Mouse (Mus musculus) spleen, adult 12 weeks (tissue): ENCODE measurements around the gene Trmo.

Source experiments
- DNase-seq: peaks from one replicate; pipeline ENCODE4 v3.0.0; 2022; ENCODE audit warnings: low spot score

Trmo gene

DNA sequence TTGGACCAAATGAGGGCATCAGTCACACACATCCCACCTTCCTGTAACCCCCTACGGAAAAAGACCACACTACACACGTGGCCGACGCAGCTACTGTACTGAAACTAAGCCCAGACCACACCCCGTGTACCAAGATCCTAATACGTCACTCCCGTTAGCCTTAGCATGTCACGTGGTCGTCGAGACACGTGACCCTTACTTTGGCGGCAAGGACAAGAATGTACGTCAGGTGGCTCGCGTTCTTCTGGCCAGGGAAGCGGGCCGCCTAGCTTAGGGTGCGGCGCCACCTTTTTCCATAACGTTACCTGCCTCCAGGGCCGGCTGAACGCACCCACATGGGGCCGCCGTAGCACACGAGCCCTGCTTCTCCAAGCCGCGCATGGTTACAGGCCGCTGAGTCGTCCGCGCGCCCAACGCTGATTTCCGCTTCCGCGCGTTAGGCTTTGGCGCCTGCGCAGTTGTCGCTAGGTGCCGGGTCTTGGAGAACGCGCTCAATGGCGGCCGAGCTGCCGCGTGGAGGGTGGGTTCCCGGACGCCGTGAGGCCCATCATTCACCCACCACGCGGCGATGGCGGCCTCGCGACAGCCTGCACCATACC, at the start of gene Trmo:
Gene Trmo, minus strand, starts transcription at position 425 of the 599 bp plus-strand sequence.
- DNase-seq = peak; percentile 92

DNA sequence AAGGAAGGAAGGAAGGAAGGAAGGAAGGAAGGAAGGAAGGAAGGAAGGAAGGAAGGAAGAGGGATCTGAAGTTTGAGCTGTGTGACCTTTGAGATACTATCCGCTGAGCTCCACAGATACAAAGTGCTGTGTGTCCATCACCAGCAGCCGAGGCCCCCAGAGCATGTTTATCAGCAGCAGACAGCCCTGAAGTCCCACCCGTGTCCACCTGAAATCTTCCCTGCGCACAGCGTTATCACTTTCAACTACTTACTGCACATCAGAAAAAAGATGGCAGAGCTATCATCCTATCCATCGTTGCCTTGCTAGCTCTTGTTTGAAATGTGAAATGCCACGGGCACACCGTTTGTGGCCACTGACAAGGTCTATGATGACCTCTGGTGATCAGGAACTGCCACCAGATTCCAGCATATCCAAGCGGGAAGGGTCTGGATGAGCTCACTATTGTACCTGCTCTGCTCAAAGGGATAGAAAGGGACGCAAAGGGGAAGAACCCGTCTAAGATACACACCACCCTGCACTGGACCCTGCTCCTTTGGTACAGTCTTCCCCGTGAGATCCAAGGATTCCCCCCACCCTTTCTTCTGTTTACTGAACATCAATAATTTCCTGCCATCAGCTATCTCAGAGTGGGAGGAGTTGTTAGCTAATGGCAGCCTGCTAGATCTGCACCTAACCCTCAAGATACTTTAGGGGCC, 43.3 kb upstream of the Trmo start:
- no peak for DNase-seq

DNA sequence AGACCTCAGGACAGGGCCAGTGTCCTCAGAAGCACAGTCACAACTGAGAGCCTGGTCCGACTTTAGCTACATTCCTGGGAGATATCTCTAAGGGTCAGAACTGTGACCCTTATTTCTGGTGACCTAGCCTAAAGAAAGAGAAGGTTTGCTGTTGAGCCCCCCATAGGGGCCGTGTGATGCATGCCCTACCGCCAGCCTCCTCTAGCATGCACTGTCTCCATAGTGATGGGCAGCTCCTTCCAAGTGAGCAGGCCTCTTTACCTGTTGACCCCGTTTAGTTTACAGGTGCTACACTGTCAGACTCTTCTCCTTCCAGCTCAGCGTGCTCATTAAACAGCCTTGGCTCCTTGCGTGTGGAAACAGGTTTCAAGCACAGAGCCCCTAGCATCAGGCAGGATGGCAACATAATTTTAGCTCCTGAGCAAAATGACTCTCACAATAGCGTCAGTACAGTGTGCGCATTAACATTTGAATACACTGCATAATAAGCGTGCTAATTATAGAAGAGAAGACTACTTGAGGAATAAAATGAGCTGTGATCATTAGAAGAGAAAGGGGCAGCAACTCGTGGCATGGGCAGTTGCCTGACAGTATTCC, 39.8 kb upstream of the Trmo start:
- DNase-seq = no peak

DNA sequence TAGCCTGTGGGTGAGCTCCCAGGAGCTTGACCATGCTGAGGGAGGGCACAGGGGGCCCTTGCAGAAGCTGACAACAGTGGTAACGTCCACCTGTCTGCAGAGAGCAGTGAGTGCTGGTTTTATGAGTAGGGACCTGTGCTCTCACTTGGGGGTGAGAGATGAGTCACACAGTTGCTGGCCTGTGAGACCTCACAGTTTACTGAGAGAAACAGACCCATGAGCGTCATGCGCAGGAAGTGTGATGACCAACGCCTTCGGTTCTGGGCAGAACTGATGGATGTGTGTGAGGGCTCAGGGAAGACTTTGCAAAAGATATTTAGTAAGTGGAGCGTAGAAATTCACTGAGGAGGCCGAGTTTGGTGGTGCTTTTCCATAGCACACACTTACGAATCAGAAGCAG, 33.4 kb upstream of the Trmo start:
- DNase-seq = no peak

DNA sequence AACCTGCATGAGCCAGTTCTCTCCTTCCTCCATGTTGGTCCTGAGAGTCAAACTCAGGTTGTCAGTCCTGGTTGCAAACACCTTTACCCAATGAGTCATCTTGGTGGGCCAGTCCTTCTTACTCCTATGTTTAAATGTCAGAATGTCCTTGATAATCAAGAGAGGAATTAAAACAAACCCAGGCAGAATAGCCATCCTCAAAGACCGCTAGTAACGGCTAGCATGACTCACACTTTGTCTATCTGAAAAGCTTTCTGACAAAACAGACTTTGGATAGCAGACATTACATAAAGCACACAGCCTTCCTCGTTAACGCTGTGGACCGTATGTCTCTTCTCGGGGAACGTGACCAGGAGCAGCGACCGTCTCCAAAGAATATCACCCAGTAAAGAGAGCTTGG, 29.6 kb upstream of the Trmo start:
- no peak for DNase-seq

DNA sequence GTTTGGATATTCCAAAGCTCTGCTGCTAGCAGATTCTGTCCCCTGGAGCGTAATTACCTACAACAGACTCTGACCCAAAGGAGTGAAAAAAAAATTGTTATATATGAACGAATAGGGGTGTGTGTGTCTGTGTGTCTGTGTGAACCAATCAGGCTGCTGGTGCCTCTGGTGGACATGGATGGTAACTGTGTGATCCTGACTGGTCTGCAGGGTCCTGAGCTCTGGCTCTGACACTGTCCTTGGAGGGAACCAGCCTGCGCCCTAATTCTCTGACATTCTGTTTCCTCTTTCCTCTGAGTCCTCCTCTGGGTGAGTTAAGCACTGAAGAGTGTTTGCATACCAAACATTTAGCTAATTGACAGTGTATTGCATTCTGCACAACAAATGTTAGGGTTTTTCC, 28.3 kb upstream of the Trmo start:
- no peak for DNase-seq

DNA sequence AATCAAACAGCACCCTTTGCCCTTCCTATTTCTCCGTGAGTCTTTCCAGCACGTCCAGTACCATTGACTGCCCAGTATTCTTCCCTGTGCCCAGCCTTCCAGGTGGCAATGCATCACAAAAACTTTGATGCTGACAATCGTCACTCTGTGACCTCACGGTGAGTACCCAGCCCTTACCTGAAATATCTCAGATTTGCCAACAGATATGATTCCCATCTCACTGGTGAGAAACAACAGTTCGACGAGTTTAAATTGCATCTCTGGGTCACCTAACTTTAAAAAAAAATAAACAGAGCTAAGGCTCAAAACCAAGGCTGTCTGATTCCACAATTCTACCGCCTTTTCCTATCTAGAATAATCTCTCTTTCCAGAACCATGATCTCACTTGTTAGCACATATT, 24.2 kb upstream of the Trmo start, which contains the start of gene Hemgn:
Gene Hemgn, minus strand, starts transcription at position 101 of the 400 bp plus-strand sequence.
- no peak for DNase-seq

DNA sequence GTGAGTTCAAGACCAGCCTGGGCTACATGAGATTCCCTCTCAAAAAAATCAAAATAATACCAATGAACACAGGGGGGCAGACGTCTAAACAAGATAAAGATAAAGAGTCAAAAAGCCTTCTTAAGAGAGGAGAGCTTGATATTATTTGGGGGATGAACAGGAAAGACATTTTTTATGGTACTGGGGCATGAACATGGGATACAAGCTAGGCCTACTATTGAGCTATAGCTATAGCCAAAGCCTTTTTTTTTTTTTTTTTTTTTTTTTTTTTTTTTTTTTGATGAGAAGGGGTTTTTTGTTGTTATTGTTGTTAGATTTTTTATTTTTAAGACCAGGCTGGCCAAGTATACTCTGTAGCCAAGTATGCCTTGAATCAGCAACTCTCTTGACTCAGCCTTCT, 22.9 kb upstream of the Trmo start:
- no peak for DNase-seq

DNA sequence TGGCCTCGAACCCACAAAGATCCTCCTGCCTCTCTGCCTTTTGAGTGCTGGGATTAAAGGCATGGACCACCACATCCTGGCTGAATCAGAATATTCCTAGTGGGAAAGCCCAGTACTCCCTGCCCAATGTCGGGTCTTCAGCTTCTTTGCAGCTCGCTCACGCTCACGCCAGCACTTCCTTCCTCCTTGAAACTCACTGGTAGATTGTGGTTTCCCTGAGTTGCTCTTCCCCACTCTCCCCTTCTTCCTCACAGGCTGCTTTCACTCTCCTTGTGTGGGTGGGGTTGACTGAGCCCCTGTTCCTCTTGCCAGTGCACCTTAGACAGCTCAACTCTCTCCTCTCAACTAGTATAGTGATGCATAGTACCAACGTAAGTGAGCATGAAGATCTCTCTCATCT, 22.3 kb upstream of the Trmo start:
- no peak for DNase-seq

DNA sequence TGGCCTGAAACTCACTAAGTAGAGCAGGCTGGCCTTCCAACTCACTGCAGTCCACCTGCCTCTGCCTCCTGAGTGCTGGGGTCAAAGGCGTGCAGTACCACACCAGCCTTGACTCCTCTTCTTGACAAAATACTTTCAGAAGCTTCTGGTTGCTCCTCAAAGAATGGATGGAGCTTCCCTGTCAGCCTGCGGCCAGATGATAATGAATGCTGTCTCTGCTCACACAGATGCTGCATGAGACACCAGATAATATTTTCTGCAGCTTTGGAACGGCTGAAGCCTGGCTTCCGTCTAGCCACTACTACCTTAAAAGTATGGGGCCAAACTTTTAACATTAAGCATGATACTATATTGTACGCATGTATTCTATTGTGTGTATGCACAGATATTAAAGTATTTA, 21.4 kb upstream of the Trmo start:
- no peak for DNase-seq

DNA sequence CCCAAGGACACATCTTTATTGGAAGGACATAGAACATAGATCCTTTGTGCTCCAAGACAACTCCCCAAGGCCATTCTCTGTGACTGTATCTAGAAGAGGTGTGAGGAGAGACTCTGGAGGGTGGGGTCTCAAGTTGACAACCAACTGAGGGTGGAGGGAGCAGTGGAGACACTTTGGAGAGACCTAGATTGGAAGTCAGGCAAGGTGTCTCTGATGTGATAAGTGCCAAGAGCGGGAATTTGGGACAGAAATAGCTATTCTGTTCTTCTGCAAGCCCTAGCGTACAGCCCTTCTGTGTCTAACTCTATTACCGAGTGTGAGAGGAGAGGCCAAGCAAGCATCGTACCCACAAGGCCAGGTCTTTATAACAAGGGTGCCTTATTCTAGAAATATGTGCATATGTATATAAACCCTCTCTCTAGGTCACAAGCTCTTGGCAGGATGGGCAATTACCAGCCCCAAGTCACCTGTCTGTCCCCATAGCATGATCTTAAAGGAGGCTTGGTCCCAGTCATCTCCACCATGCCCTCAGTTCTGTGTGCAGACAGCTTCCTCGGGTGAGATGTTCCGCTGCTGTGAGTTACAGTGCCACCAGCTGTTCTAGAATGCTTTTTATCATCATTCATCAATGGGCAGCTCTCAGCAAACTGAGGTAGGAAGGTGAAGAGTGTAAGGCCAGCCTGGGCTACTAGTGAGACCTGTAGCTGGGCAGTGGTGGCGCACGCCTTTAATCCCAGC, 17.9 kb upstream of the Trmo start:
- peak; percentile 53 for DNase-seq

DNA sequence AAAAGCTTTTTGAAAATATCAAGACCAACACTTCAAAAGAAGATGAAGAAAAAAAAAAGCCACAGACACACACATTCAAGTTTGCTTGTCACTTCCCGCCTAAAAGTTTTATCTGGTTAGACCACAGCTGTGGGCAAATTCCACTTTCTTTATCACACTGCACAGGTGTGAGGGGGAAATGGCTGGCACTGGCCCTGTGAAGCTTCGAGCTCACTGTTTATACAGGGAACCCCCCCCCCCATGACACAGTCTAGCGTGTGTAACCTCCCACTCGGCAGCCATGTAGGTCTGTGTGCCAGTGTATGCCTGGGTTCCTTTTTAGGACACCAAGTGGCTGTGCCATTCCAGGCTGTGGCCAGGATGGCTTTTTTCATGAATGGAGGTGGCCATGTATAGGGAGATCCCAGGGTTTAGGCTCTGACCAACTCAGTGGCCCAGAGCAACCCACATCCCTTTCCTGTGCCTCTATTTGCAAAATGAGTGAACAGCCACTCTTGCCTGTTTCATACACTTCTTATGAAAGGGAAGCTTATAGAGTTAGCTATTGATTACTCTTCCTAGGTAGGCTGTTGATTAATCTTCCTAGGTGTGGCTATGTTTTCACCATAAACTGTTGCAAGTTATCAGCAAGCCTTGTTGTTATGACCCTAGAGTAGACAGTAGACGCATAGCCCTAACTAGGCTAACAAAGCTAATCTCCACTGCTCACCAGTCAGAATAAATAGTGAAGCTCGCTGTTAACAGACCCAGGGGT, 15.0 kb upstream of the Trmo start:
- peak; percentile 66 for DNase-seq

DNA sequence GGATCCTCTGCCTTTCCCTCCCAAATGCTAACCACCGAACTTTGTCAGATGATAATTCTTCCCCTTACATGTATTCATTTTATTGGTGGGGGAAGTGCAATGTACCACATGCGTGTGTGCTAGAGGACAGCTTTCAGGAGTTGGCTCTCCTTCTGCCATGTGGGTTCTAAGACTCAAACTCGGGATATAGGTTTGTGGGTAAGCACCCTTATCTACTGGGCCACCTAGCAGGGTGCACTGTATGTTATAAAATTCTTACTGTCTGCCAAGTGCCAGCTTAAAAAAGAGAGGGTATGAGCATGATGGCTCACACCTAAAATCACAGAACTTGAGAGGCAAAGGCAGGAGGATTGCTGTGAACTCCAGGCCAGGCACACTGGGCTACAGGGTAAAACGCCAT, 9.6 kb upstream of the Trmo start:
- DNase-seq = no peak

DNA sequence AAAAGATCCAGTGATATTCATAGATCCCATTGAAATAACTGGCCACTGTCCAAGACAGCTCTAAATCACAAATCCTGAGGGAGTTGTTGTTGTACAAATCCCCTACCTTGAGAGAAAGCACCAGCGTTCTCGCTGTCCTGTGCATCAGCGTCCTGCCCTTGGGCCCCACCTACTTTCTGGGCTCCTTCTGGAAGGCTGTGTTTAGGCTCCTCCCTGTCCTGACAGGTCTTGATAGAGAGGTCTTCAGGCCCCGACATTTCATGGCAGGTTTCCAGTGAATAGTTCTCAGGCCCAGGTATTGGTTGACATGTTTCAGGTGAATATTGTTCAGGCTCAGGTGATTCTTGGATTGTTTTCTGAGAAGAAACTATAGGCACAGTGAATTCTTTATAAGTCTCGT, 6.5 kb upstream of the Trmo start:
- peak; percentile 66 for DNase-seq

DNA sequence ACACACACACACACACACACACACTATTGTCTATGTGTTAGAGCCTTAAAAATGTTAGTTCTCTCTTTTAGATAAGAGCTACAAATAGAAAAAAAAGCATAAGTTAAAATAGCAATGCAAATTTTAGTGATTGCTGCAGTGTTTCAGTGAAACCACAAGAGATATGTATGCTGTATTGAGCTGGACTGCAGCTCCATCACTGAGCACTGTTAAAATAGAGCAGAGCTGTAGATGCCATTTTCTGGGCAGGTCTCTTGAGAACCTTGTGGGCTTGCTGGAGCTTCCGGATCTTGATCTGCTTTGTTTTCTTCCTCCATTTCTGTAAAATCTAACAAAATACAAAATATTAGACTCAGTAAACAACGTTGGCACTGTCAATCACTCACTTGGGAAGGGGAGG, 5.2 kb upstream of the Trmo start:
- DNase-seq = no peak

DNA sequence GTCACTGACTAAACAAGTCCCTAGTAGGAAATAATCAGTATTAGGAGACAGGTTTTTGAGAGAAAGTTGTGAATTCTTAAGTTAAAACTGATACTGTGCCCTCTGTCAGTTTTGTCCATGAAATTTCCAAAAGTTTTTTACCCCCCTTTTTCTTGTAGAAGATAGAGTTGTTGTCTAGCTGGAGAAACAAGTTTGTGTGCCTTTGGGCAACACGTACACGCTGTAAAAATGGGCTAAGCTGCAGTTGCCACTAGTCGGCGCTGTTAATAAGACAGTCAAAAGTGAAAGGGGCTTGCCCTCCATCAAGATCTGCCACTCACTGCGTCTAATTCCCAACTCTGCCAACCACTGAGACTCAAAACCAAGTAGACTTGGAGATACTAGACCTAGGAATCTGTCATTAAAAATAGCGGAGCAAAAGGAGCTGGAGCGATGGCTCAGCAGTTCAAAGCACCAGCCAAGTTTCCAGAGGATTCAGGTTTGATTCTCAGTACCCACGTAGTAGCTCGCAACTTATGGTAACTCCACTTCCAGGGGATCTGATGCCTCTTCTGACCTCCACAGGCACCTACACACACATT, 1.2 kb upstream of the Trmo start:
- peak; percentile 77 for DNase-seq

DNA sequence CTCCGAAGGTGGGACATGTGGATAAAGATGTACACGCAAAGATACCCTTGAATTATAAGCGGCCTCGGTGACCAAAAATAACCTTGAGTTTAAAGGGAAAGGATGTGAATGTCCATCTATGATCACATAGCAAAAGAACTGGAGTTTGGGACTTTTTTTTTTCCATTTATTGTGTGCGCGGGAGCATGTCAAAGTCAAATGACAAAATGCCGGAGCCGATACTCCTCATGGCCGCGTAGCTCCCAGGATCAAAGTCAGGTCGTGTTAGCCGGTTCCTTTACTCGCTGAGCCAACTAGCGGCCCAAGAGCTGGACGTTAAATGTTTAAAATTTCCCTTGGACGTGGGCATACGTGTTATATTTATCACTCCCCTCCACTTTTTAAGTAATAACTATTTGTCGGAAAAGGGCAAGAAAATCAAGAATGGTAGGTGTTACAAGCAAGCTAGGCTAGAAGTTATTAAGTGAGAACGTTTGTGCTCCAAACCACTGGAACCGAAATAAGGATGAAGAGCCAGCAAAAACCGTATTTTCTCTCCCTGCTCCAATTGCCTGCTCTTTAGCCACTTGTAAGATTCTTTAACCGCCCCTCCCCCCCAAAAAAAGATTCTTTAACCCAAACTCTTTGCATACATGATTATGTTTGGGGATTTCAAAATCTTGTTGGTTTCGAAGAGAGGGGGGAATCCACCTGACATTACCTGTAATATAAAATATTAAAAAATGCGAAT, 540 bp upstream of the Trmo start:
- no peak for DNase-seq

DNA sequence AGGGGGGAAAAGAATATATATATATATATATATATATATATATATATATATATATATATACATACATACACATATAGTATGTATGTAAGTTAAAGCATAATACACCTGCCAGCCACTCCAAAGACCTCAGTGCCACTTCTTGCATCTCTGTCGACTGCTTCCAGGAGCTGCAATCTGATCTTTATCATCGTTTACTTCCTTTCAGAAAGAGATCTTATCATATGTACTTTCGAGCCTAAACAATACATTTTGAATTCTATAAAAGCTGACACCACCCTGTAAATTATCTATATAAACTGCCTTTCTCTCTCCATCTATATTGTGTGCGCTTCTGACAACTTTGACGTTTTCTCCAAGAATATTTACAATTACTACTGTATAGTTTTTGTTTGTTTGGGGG, 681 bp downstream of the Trmo start:
- no peak for DNase-seq

DNA sequence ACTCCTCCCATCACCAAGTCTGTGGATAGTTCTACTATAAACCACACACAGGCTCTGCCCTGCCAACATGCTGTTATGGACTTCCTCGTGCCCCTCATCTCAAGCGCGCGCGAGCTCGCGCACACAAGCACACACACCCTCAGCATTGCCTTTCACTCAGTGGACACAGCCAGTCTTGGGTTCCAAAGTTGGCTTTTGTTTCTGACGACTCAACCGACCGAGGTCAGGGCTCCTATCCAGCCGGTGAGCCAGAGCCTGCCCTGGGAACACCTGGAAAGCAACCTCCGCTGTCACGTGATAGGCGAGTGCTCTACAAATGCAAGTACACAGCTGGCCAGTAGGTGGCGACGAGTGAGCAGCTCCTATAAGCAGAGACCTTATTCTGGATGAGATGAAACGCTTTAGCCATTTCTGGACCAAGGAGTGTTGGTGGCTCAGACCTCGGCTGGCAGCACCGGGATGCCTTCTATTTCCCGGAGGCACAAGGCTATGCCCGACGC, 14.3 kb downstream of the Trmo start:
- peak; percentile 65 for DNase-seq

DNA sequence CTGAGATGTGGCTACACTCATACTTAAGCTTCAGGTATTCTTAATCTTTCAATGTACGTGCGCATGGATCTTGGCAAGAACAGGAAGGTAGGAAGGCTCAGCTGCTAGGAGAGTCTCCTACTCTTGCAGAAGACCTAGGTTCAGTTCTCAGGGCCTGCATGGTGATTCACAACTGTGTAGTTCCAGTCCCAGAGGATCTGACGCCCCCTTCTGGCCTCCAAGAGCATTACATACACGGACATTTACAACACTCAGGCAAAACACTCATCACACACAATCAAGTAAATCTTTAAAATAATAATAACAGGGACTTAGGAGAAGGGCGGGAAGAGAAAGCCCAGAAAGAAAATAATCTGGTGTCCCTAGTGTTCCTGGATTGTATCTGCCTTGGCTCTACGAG, 14.8 kb downstream of the Trmo start:
- peak; percentile 15 for DNase-seq

DNA sequence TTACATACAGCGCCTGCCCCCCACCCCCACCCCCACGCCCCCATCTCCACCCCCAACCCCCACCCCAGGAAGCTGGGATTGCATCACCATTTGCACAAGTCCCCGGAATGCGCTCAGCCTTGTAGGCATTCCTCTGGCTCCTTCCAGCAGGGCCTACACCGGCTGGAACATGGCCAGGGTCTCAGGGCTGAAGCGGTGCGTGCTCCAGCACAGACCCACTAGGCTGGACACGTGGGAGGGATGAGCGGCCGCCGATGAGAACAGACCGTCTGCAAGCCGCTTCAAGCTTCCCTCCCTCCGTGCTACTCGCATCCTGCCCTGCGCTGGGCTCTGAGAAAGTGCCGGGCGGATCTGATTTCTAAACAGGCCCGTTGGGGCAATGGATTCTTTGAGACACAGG, 18.2 kb downstream of the Trmo start:
- DNase-seq = no peak
